Mouse (Mus musculus) olfactory bulb, adult 2 months (tissue): ENCODE measurements around the gene Mst1r.

Source experiments
- CTCF ChIP-seq: fragments of 200-500 bp; IDR thresholded peaks from 2 replicates; pipeline ENCODE4 v1.5.1; 2012; ENCODE audit warnings: low read depth, mild to moderate bottlenecking, low read length, moderate library complexity; ENCODE audit not compliant: insufficient read depth
- POLR2A ChIP-seq: fragments of 200-500 bp; IDR thresholded peaks from 2 replicates; pipeline ENCODE4 v1.6.1; 2012; ENCODE audit warnings: mild to moderate bottlenecking, low read depth, low read length, moderate library complexity; ENCODE audit not compliant: insufficient read depth

DNA sequence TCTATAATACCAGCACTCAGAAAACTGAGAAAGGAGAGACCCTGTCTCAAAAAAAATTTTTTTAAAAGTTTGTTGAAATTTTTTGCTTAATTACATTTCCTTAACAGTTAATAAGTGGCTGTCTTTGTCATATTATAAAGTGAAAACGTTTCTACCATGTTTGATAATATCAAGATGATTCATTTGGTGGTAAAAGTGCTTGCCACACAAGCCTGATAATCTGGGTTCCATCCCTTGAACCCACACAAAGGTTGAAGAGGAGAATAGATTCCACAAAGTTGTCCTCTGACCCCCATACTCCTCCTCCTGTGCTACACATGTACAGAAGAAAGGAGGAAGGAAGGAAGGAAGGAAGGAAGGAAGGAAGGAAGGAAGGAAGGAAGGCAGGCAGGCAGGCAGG is 42.2 kb upstream of the Mst1r start:
- TF ChIP-seq CTCF: no peak
- no peak for TF ChIP-seq POLR2A
